In the genomic region with DNA sequence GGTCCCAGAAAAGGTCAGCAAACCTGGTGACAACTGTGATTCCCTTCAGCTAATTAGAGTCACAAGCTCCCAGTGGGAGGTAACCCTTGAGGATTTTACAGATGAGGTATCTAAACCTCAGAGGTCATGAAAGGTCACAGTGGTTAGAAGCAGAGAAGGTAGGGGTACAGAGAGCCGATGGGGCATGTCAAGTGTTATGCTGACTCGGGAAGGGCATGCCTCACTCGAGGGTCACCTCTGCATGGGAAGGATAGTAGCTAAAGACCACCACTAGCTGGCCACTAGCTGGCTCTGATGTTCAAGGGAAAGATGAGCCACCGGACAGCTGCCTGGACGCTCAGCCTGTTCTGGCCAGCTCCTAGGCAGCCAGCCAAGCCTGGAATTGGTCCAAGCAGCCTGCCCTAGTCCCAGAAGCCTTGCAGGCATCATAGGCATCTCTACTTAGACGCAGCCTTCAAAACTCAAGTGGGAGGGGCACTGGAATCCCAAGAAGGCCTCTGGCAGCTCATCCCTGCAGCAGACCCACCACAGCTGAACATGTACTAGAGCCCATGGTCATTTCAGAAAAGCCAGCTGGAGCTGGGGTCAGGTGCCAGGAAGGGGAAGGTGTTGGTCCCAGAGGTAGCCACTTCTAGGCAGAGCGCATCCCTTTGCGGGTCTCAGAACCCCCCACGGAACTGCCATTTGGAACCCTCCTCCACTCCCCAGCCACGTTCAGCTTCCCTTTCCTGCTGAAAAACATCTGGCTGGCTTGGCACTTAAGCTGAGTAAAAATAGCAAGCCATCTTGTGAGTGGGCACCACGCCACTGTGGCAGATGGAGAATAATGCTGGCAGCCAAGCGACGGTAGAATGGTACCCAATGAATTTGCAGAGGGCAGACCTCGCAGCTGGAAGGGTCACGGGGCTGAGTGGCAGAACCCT, we compare ENCODE assay signal across 7 mouse cellular contexts.
DNase-seq lines count a peak whose midpoint lies in the region; ATAC-seq lines count a peak whose summit lies in the region.

No protein-coding gene starts in this region.

- H3K27ac ChIP-seq in embryonic facial prominence, embryonic 12.5 days: no peak overlapping the region

- H3K9me3 ChIP-seq in embryonic facial prominence, embryonic 12.5 days: no peaks in the 10 kb centered on the region

- no peak overlapping the region for H3K4me2 ChIP-seq in embryonic facial prominence, embryonic 12.5 days (replicated peaks)

- no peak overlapping the region for H3K4me3 ChIP-seq in embryonic facial prominence, embryonic 12.5 days

- intact Hi-C loops in left cerebral cortex, postnatal 4 days (cut with DNase I): no loop called here

- 36% methylated on average over 15 of the region's 15 CpGs for WGBS in embryonic facial prominence, embryonic 12.5 days

- 0 out of 2 replicates have a peak, but pooled peaks cover 2% of the 10 kb centered on the region for H3K27me3 ChIP-seq in embryonic facial prominence, embryonic 12.5 days

- peak; percentile 92 for DNase-seq in brain, adult 2 months (ENCODE audit: low read depth, low spot score)
- peak; percentile 72 to 82 for DNase-seq in heart, adult 9 months (ENCODE audit: low spot score in 2 of 2)
- peak; percentile 85 for DNase-seq in kidney, adult 9 months
- DNase-seq in left cerebral cortex, postnatal 4 days: peak; percentile 97
- DNase-seq in neural tube, embryonic 10.5 days (ENCODE audit: extremely low spot score, low spot score): peak; percentile 22
- DNase-seq in urinary bladder, adult 2 months (ENCODE audit: low spot score): peak; percentile 67

- no peaks in the 10 kb centered on the region for H3K36me3 ChIP-seq in embryonic facial prominence, embryonic 12.5 days

- no peak overlapping the region for H3K9ac ChIP-seq in embryonic facial prominence, embryonic 12.5 days

- ATAC-seq in embryonic facial prominence, embryonic 12.5 days (ENCODE audit: insufficient number of reproducible peaks, insufficient read depth, low FRiP score, low TSS enrichment): peak; percentile 19; the same call in 1 of the 2 replicates

- peaks cover 10% of the 10 kb centered on the region for H3K4me1 ChIP-seq in embryonic facial prominence, embryonic 12.5 days

Comparison
In these comparisons a context has a peak if more than half of its experiments do, and no peak if none do; other contexts are left out.
1. DNase-seq: peak in every context shown above with its lines; median percentile 97 in left cerebral cortex, postnatal 4 days; 92 in brain, adult 2 months; 85 in kidney, adult 9 months; 77 in heart, adult 9 months; 67 in urinary bladder, adult 2 months; 22 in neural tube, embryonic 10.5 days.